Mouse (Mus musculus): ENCODE measurements at regions not wholly inside any gene's neighbourhood (a gene's known extent, or its start where the extent isn't known, plus 50 kb on each side); places are given as distances from the start of the nearest gene placed in this dataset.
"Not testable (repeated sequence)": the region's sequence is repeated elsewhere in the genome, so short reads cannot be mapped to it uniquely, and the experiment has no call there.

DNA sequence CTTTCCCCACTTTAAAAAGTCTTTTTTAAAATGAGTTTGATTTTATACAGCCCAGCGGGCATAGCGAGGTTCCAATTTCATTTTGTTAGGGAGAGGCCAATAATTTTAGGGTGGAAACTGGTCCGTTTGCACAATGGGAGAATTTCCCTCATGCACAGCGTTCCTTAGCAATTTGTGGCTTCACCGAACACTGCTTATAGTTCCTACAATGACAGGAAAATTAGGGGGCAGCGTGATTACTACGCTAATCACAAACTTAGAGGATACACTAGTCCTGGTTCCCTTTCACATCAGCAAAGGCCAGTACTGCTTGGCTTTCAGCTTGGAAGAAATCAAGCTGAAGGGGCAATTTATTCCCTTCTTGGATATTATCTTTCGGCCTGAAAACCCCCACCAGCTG, 745.1 kb upstream of the Gm19410 start:
- no peak for DNase-seq

DNA sequence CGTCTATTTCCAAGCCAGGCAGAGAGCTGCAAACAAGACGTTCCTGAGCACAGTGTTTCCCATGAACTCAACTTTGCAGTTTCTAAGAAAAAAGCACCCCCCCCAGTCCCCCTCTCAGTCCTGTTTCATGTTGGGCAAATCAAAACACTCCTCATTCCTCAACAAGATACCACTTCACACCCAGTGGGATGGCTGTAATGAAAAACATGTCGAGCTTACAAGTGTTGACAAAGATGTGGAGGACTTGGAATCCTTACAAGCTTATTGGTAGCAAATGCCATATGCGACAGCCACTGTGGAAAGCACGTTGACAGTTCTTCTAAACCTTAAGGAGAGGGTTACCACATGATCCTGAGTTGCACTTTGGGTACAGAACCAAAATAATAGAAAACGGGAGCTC, 742.9 kb upstream of the Gm19410 start:
- DNase-seq = no peak

DNA sequence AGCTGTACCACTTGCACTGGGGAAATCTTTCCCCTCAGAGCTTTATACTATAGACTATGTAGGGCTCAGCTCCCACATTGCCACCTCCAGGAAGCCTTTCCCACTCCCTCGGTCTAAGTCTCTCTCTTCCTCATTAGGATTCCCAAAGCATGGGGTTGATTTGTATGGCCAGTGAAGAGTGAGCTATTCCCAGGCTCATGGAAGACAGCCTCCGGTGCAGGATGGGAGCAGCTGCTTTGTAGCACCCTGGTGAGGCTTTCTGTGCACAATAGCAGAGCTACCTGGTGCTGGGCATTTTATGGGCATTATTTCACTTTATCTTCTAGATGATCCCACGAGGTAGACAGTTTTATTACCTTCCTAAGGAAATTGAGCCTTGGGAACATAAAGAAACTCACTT, 717.8 kb upstream of the Gm19410 start:
- DNase-seq = no peak

DNA sequence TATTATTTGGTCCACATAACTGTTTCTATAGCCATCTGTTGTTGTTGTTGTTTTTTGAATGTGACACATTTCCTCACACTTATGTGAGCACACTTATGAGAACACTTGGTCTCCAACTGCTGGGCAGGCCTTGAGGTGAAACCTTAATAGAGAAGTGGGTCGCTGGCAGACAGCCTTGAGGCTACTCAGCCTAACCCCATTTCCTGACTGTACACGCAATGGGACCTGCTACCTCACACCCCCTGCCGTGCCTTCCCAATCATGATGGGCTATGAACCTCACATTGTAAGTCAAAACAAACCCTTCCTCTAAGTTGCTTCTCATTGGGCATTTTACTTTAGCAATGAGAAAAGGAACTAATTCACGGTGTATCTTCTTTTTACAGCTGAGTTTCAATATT, 712.1 kb upstream of the Gm19410 start:
- no peak for DNase-seq

DNA sequence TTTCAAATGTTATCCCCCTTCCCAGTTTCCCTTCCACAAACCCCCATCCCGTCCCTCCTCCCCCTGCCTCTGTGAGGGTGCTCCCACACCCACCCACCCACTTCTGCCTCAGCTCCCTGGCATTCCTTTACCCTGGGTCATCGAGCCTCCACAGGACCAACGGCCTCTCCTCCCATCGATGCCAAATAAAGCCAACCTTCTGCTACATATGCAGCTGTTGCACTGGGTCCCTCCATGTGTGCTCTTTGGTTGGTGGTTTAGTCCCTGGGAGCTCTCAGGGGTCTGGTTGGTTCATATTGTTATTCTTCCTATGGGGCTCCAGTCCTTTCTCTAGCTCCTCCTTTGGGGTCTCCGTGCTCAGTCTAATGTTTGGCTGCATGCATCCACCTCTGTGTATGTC, 704.5 kb upstream of the Gm19410 start:
- DNase-seq = no peak

DNA sequence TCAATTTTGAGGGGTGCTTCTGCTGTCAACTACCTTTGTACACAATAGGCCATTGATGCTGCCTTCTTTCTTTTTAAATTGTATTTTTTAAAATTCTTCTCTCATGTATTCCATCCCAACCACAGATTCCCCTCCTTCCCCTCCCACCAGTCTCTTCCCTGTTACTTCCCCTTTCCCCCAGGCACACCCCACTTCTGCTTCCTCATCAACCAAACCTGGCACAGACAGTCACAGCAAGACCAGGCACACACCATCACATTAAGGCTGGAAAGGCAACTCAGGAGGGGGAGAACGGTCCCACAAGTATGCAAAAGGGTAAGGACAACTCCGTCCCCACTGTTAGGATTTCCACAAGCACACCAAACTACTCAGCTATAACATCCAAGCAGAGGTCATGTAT, 697.4 kb upstream of the Gm19410 start:
- no peak for DNase-seq

DNA sequence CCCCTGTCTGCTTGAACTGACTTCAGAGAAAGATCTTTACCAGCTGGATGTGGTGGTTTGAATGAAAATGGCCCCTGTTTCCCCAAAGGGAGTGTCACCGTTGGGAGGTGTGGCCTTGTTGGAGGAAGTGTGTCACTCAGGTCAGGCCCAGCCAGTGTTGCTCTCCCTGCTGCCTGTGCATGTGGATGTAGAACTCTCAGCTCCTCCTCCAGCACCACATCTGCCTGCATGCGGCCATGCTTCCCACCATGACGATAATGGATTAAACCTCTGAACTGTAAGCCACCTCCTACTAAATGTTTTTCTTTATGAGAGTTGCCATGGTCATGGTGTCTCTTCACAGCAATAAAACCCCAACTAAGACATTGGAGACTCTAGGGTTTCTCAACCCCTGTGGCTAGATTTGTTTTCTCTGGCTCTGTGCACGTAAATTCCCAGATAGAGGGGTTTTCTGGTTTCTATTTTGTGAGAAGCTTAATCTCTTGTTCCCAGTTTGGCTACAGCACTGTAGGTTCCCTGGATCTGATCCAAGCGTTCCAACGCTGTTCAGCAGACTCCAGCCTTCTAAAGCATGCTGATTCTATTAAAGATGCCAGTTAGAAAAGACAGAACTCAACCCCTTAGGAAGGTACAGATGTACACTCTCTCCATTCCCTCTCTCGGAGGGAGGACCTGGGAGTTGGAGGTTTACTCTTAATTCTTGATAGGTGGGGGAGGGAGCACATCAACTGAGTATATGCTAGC, 695.2 kb upstream of the Gm19410 start:
- DNase-seq = no peak

DNA sequence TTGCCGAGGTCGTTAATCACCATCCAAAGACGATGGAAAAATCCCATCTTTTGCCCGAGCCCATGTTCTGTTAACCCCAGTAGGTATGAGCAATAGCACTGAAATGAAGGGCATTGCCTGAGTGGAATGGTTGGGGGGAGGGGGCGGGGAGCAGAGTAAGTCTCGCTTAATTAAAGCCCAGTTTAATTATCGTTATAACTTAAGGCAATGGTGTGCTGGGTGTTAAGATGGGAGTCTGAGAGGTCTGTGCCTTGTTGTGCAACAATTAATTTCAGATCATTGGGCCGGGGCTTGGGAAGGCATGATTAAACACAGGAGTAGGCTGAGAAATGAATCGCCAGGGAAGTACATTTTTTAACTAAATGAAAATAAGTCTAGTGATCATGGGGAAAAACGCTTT, 689.6 kb upstream of the Gm19410 start:
- DNase-seq = no peak

DNA sequence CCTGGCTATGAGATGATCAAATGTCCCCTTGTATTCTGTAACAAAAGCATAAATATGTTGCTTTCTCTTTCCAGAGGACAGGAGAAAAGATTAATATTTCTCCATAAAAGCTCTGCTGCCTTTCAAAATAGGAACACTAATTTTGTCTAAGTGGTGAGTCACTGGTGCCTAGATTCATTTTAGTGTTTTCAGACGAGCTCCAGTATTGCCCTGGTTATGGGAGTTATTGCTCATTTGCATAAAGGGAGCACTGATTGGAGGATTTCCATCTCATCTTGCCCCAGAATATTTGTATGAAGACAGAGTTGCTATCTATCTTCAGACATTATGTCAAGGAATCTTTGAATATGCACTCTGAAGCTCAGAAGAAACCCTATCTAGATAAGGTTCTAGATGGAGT, 682.4 kb upstream of the Gm19410 start:
- no peak for DNase-seq

DNA sequence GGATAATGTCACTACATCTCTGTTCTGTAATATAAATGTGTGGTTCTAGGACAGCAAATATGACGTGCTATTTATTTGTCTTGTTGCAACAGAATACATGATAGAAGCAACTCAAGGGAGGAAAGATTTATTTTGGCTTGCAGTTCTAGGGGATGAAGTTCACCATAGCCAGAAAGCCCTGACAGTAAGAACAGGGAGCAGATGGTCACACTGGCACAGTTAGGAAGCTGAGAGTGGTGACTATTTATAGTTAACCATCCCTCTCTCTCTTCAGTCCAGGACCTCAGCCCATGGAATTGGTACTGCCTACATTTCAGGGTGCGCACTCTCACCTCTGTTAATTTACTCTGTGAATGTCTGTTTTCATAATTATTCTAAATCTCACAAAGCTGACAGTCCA, 678.5 kb upstream of the Gm19410 start:
- no peak for DNase-seq

DNA sequence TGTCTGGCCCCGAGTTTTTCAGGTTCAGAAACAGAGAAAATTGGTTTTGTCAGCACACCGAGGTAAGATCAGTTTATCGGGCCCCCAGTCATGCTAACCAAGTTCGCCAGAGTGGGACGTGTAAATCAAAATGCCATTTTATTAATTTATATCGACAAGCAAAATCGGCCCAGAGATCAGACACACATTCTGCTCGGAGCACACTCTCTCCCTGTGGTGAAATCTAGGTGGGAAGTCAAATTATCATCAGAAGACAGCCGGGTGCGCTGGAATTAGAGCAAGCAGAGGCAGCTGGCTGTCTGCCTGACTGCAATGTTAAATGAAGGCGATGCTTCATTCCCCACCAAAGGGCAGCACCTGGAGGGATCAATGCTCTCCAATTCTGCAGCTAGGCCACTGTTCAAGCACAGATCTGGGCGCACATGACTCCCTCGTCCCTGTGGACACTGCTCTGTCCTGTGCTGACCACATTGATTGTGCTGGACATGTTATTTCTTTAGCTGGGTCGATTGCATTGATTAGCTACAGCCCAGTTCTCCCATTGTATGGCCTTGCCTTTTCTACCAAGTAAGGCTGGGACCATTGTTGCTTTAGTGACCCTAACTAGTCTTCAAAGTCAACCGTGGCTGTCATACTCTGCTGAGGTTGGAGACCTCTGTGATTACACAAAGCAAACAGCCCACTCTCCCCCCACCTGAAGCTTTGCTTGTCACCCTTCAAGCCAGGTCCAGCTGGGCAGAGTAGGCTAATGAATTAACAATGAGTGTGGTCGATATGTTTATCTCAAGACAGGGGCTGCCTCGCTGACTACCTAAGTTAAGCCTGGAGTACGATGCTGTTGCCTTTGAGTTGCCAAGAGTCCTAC, 677.0 kb upstream of the Gm19410 start:
- DNase-seq = no peak

DNA sequence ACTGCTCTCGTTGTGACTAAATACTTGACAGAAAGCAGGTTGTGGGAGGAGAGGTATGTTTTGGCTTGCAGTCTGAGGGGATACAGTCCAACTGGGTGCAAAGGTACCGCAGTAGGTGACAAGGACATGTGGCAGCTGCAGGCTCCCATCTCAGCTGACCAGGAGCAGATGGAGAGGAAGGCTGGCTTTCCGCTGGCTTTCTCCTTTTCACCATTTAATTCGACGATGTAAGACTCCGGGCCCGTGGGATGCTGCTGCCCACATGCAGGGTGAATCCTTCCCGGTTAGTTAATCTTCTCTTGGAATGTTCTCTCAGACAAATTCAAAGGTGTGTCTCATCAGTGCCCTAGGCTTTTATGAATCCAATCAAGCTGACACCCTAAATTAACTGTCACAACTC, 676.1 kb upstream of the Gm19410 start:
- no peak for DNase-seq

DNA sequence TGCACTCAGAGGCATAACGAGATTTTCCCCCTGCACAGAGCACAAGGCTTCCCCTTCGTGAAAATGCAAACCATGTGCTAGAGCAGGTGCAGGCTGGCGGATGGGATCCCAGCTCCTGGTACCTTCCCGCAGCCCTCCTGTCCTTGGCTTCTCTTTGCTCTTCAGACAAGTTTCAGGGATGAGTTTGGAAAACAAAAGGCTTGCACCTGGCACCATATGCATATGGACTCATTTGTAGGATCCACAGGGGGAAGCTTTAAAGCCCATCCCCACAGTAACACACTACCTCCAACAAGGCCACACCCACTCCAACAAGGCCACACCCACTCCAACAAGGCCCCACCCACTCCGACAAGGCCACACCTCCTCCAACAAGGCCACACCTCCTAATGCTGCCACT, 663.9 kb upstream of the Gm19410 start:
- no peak for DNase-seq

DNA sequence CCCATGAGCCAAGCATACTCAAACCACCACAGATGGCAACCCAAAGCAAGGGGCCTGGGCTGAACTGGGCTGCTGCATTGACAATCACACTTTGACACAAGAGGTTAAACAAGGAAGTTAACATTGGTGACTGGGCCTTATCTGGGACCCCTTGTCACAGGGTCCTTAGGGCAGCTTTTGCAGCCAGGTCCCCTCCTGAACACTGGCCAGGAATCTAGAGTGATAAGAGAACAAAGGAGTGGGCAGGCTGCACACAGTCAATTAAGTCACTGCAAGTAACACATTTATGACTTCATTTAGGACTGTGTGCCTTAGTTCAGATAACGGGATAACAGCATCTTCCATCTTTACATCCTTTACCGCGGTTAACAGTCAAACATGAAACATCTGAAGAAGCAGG, 663.5 kb upstream of the Gm19410 start:
- DNase-seq = not testable (repeated sequence)

DNA sequence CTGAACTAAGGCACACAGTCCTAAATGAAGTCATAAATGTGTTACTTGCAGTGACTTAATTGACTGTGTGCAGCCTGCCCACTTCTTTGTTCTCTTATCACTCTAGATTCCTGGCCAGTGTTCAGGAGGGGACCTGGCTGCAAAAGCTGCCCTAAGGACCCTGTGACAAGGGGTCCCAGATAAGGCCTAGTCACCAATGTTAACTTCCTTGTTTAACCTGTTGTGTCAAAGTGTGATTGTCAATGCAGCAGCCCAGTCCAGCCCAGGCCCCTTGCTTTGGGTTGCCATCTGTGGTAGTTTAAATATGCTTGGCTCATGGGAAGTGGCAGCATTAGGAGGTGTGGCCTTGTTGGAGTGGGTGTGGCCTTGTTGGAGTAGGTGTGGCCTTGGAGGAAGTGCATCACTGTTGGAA, 661.1 kb upstream of the Gm19410 start:
- DNase-seq = not testable (repeated sequence)

DNA sequence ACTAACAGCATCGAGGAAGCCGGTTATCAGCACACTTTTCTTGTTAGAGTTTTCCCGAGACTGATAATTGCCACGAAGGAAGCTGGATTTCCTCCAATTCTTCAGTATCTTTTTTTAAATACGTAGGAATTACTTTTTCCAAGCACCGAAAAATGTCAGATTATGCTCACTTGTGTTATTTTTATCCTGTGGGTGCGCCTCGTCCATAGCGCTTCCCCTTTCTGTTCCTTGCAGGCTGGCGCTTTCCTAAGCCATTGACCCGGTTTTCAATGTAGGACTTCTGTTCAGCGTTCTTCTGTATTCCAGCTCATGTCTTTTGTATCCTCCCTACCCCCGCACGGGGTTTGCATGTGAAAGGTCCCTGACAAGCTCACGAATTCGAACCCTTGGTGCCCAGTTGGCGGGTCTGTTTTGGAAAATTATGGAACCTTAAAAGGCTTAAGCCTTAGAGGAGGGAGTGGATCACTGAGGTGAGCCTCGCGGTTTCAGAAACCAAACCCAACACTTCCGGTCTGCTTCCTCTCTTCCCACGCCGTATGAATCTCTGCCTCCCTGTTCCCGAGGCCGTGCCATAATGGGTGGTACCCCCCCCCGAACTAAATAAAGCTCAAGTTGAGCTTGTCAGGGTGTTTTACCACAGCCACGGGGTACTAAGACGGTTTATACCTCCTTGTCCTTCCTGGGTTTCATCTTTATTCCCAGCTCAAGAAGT, 655.9 kb upstream of the Gm19410 start:
- DNase-seq = no peak

DNA sequence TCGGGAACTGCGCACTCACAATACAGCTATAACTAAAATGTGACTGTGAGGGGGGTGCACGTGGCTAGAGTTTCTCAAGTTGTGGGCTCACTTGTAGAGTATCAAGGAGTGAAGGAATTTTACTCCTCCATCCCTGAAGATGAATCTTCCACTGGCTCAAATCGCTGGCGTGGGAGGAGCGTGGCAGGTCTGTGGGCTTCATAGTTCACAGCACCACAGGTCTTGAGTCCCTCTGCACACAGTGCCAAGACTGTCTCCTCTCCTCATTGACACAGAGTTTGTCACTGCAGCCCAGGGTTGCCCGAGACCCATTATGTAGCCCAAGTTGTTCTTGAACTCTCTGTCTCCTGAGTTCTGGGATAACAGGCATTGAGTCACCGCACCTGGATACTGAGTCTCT, 655.3 kb upstream of the Gm19410 start:
- no peak for DNase-seq

DNA sequence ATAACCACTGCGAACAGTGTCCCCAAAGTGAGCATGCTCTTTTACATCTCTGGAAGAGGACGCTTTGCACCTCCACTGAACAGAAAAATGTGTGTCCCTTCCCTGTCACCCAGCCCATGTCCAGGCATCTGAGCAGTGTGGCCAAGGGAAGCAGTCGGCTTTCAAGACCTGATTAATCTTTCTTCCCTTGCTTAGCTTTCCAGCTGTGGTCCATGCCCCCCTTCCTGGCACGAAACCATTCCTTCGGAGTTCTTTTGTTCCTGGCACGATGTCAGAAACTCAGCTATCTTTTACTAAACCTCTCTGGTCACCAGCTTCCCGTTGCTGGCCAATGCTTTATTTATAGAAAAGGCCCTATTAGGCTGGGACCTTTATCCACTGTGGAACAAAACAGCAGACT, 654.5 kb upstream of the Gm19410 start:
- no peak for DNase-seq

DNA sequence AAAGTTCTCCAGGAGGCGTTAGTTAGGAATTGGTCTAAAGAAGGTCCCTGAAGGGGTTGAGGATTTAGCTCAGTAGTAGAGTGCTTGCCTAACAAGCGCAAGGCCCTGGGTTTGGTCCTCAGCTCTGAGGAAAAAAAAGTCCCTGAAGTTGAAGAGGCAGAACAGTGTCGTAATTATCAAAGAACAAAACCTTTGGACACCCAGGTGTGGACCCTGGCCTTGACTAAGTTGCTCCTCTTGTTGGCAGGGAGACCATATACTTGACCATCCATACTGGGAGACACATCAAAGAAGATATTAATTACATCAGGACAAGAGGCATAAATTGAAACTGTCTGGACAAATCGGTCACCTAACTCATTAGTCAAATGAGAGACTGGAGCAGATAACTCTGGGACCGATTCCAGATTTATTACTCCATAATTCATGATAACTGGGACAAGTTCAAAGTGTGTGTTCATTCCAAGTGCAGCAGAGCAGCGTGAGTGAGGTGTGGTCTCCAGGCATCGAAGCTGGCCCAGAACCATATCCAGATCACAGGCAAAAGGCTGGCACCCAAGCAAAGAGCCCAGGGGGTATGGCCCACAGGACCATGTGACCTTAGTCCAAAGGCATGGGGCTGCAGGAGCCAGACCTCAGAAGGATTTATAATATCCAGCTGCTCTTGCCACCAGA, 652.9 kb upstream of the Gm19410 start:
- DNase-seq = no peak

DNA sequence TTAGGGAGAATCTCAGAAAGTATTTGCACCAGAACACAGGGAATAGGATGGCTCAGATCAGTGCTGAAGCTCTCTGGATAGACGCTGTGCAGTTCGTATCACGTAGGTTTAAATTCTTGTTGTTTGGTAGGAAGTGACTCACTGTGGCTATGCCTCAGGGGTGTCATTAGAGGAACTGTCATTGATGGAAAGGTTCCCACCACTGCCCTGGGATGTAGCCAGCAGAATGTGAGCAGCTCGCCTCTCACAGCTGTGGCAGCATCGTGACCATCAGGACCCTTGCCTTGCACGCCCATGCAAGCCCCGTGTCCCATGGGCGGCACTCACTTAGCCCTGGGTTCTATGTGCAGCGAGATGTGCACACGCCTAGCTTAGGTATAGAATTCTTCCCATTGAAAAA, 651.6 kb upstream of the Gm19410 start:
- DNase-seq = no peak

DNA sequence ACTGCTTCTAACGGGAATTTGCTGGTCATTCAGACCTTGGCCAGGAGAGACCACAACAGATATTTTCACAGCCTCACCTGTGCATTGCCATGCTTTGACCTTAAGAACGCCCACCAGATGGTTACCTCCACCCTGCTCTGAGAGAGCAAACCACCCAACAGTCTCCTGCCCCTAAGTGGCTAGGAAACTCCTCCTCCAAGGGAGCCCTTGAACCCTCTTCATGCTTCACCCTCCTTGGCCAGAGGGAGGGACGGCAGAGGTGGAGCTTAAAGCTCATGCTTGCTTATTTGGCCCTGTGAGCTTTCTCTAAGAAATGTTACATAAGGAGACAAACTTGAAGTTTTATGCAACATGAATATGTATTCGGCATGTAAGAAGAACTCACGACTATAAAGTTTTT, 645.0 kb upstream of the Gm19410 start:
- DNase-seq = no peak

DNA sequence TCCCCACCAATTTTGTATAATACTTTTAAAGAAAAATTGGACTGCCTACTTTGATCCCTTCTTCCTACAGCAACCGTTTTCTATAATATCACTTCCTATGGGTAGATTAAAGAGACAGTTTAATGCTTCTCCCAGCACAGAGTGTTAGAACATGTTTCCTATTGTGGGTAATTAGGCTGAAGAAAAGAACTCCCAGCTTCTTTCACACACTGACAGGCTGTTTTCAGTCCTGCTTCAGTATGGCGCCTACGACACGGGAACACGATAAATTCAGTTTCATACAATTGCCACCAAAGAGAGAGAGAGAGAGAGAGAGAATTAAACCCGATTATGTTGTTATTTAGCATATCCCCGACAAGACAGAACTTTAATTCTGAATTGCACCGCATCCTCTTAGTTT, 644.5 kb upstream of the Gm19410 start:
- DNase-seq = no peak

DNA sequence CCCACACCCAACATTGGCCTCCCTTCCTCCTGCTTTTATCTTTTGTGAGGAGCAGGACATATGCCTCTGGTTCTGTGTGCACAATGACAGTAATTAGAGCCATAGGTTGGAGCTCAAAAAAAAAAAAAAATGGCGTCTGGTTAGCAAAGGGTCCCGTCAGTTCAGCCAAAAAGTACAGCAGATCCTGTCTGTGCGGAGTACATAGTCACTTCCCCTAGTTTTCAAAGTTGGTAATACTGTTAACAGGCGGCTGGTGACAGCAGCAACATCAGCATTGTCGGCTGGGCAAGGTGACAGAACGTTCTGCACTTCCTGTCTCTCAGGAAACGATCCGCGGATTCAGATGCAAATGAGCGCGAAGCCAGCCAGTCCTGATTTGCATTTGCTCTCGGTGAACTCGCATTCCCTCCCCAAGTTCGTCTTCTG, 642.4 kb upstream of the Gm19410 start:
- DNase-seq = no peak

Data from adrenal gland, adult 2 months (tissue).